Mouse (Mus musculus): ENCODE measurements at regions not wholly inside any gene's neighbourhood (a gene's known extent, or its start where the extent isn't known, plus 50 kb on each side); places are given as distances from the start of the nearest gene placed in this dataset.

DNA sequence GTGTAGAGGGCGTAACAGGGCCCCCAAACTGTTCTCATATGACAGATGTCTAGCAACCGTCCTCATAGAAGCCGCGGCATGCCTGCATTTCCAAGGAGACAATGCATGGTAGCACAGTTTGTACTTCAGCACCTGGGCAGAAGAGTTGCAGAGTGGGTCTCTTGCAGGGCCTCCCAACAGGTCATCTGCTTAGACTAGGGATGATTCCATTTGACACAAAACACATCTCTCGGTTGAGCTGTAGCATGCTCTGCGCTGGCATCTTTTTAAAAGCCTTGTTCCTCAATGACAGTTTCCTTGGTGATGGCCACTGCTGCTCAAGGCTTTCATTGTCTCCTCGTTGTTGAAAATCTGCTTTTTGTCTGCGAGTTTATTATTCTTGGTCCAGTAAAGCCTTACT, 546.1 kb downstream of the Ttll7 start:
- Histone ChIP-seq H3K9ac (replicated peaks) (no peak overlapping the region), H3K36me3 (replicated peaks; ENCODE audit: control insufficient read depth, insufficient read depth, low read depth) (no peaks in the 10 kb centered on the region), H3K4me3 (ENCODE audit: insufficient read depth in 1 of 2, low read depth in 2 of 2, low read length in 2 of 2) (no peak overlapping the region), H3K27me3 (ENCODE audit: control insufficient read depth, insufficient read depth, low read length) (no peaks in the 10 kb centered on the region), H3K9me3 (ENCODE audit: control insufficient read depth, low read length) (no peaks in the 10 kb centered on the region), H3K4me2 (ENCODE audit: low read depth) (no peak overlapping the region), H3K4me1 (replicated peaks; ENCODE audit: control insufficient read depth in 2 of 2, insufficient read depth in 2 of 2, low read length in 1 of 2) (no peaks in the 10 kb centered on the region), H3K27ac (no peak overlapping the region)
- DNase-seq (ENCODE audit: low read depth in 3 of 3, low spot score in 3 of 3) (no peak), ATAC-seq (ENCODE audit: insufficient read depth) (no peak)
- TF ChIP-seq CTCF (IDR thresholded peaks at IDR 0.05; ENCODE audit: low read depth) (no peak), EP300 (IDR thresholded peaks at IDR 0.05; ENCODE audit: low read depth) (no peak)
- 68% methylated on average over 8 of the region's 8 CpGs for WGBS (ENCODE audit: insufficient replicate concordance)

DNA sequence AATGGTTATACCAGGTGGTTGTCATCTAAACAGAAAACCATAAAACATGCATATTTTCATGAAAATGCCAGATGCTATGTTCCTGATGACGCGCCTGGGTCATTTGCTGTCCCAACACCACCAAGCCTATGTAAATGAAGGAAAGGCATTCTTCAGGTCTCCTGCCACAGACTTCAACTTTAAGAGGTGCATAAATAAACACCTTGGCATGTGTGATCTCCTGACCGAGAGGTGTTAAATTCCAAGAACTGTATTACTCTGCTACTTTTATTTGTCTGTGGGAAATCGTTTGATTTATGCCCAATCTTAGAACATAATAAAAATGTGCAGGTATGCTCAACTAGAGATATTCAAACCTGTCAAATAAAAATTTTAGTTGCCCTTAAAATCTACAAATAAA, 560.1 kb downstream of the Ttll7 start:
- 55% methylated on average over 4 of the region's 4 CpGs for WGBS (ENCODE audit: insufficient replicate concordance)
- Histone ChIP-seq H3K4me2 (ENCODE audit: low read depth) (no peak overlapping the region), H3K4me1 (replicated peaks; ENCODE audit: control insufficient read depth in 2 of 2, insufficient read depth in 2 of 2, low read length in 1 of 2) (no peaks in the 10 kb centered on the region), H3K9me3 (ENCODE audit: control insufficient read depth, low read length) (no peaks in the 10 kb centered on the region), H3K36me3 (replicated peaks; ENCODE audit: control insufficient read depth, insufficient read depth, low read depth) (no peaks in the 10 kb centered on the region), H3K27me3 (ENCODE audit: control insufficient read depth, insufficient read depth, low read length) (no peaks in the 10 kb centered on the region), H3K4me3 (ENCODE audit: insufficient read depth in 1 of 2, low read depth in 2 of 2, low read length in 2 of 2) (no peak overlapping the region), H3K9ac (replicated peaks) (no peak overlapping the region), H3K27ac (no peak overlapping the region)
- TF ChIP-seq EP300 (IDR thresholded peaks at IDR 0.05; ENCODE audit: low read depth) (no peak), CTCF (IDR thresholded peaks at IDR 0.05; ENCODE audit: low read depth) (no peak)
- ATAC-seq (ENCODE audit: insufficient read depth) (no peak), DNase-seq (ENCODE audit: low read depth in 3 of 3, low spot score in 3 of 3) (no peak)

DNA sequence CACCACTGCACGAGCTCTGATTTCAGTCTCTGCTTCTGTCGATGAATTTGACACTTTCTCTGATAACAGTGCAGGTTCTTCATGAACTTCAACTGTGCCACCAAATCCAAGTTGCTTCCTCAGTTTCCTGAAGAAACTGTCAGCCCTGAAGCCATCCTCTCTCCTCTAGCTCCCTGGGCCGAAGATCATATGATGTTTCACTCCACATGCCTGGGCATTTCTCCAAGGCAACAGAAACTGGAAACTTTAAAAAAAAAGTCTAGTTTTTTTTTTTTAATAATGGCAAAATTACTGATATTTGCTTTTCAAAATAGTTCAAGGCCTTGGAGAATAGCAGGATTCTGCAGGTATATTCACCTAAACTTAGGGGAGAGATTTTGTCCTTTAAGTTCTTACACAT, 564.8 kb downstream of the Ttll7 start:
- no peak overlapping the region for H3K9ac ChIP-seq (replicated peaks)
- H3K9me3 ChIP-seq (ENCODE audit: control insufficient read depth, low read length) = no peaks in the 10 kb centered on the region
- DNase-seq (ENCODE audit: low read depth in 3 of 3, low spot score in 3 of 3) = no peak
- ATAC-seq (ENCODE audit: insufficient read depth) = no peak
- H3K36me3 ChIP-seq (replicated peaks; ENCODE audit: control insufficient read depth, insufficient read depth, low read depth) = no peaks in the 10 kb centered on the region
- no peak overlapping the region for H3K4me3 ChIP-seq (ENCODE audit: insufficient read depth in 1 of 2, low read depth in 2 of 2, low read length in 2 of 2)
- TF ChIP-seq CTCF (IDR thresholded peaks at IDR 0.05; ENCODE audit: low read depth) (no peak), EP300 (IDR thresholded peaks at IDR 0.05; ENCODE audit: low read depth) (no peak)
- WGBS (ENCODE audit: insufficient replicate concordance) = 41% methylated on average over 3 of the region's 3 CpGs
- H3K27ac ChIP-seq = no peak overlapping the region
- no peaks in the 10 kb centered on the region for H3K4me1 ChIP-seq (replicated peaks; ENCODE audit: control insufficient read depth in 2 of 2, insufficient read depth in 2 of 2, low read length in 1 of 2)
- no peaks in the 10 kb centered on the region for H3K27me3 ChIP-seq (ENCODE audit: control insufficient read depth, insufficient read depth, low read length)
- no peak overlapping the region for H3K4me2 ChIP-seq (ENCODE audit: low read depth)

DNA sequence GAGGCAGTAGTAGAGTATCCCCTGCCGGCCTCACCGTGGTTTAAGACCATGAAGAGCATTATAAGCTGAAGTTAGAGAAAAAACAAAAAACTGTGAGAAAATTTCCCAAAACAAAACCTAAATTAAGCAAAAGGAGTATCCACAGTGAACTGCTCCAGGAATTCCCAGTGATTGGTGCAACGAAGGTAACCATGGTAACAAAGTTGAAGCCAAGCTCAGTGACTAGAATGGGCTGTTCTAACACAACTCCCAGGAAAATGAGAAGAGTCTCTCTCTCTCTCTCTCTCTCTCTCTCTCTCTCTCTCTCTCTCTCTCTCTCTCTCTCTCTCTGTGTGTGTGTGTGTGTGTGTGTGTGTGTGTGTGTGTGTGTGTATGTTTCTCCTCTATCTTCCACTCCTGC, 567.0 kb downstream of the Ttll7 start:
- Histone ChIP-seq H3K36me3 (replicated peaks; ENCODE audit: control insufficient read depth, insufficient read depth, low read depth) (no peaks in the 10 kb centered on the region), H3K9me3 (ENCODE audit: control insufficient read depth, low read length) (no peaks in the 10 kb centered on the region), H3K27me3 (ENCODE audit: control insufficient read depth, insufficient read depth, low read length) (no peaks in the 10 kb centered on the region), H3K27ac (no peak overlapping the region), H3K9ac (replicated peaks) (no peak overlapping the region), H3K4me2 (ENCODE audit: low read depth) (no peak overlapping the region), H3K4me3 (ENCODE audit: insufficient read depth in 1 of 2, low read depth in 2 of 2, low read length in 2 of 2) (no peak overlapping the region), H3K4me1 (replicated peaks; ENCODE audit: control insufficient read depth in 2 of 2, insufficient read depth in 2 of 2, low read length in 1 of 2) (no peaks in the 10 kb centered on the region)
- no peak for TF ChIP-seq CTCF (IDR thresholded peaks at IDR 0.05; ENCODE audit: low read depth)
- TF ChIP-seq EP300 (IDR thresholded peaks at IDR 0.05; ENCODE audit: low read depth) = no peak
- DNase-seq (ENCODE audit: low read depth in 3 of 3, low spot score in 3 of 3) = no peak
- ATAC-seq (ENCODE audit: insufficient read depth) = no peak
- WGBS (ENCODE audit: insufficient replicate concordance) = 35% methylated on average over 3 of the region's 3 CpGs

DNA sequence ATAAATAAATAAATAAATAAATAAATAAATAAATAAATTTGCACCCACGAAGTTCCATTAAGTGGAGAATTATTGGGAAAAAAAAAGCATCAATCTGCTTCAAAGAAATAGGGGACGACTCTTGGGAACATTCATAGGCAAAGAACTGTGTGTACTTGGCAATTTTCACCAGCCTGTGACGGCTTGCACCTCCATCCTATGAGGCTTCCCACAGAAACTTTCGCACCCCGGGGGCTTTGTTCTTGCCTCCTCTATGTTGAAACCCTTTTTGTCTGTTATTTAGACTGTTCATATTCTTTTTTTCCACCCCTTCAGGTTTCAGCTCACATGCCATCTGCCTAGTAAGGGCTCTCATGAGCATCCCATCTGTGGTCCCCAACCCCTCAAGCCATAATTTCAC, 570.0 kb downstream of the Ttll7 start:
- Histone ChIP-seq H3K4me3 (ENCODE audit: insufficient read depth in 1 of 2, low read depth in 2 of 2, low read length in 2 of 2) (no peak overlapping the region), H3K4me2 (ENCODE audit: low read depth) (no peak overlapping the region), H3K9me3 (ENCODE audit: control insufficient read depth, low read length) (no peaks in the 10 kb centered on the region), H3K27ac (no peak overlapping the region), H3K9ac (replicated peaks) (no peak overlapping the region), H3K36me3 (replicated peaks; ENCODE audit: control insufficient read depth, insufficient read depth, low read depth) (no peaks in the 10 kb centered on the region), H3K4me1 (replicated peaks; ENCODE audit: control insufficient read depth in 2 of 2, insufficient read depth in 2 of 2, low read length in 1 of 2) (no peaks in the 10 kb centered on the region), H3K27me3 (ENCODE audit: control insufficient read depth, insufficient read depth, low read length) (no peaks in the 10 kb centered on the region)
- WGBS (ENCODE audit: insufficient replicate concordance) = 58% methylated on average over 5 of the region's 5 CpGs
- TF ChIP-seq CTCF (IDR thresholded peaks at IDR 0.05; ENCODE audit: low read depth) = no peak
- no peak for TF ChIP-seq EP300 (IDR thresholded peaks at IDR 0.05; ENCODE audit: low read depth)
- DNase-seq (ENCODE audit: low read depth in 3 of 3, low spot score in 3 of 3) = no peak
- no peak for ATAC-seq (ENCODE audit: insufficient read depth)
